Mouse (Mus musculus) embryonic fibroblast, embryonic 13.5 days (primary cell): ENCODE data around the gene Ucma.

Experiments
- CTCF ChIP-seq: IDR thresholded peaks from 2 replicates; pipeline ENCODE4 v1.5.1; 2011; ENCODE audit warnings: mild to moderate bottlenecking, control low read depth, low read length, moderate library complexity, borderline replicate concordance; ENCODE audit not compliant: insufficient read depth
- POLR2A ChIP-seq: IDR thresholded peaks from 2 replicates; pipeline ENCODE4 v1.6.1; 2011; ENCODE audit warnings: low read depth, mild to moderate bottlenecking, control low read depth, low read length, moderate library complexity

GRCm38 (mm10) chr2:5007107-5007506, 31.2 kb downstream of the Ucma start:
- no peak for TF ChIP-seq CTCF
- TF ChIP-seq POLR2A, result no peak
